Mouse (Mus musculus): ENCODE measurements around the gene Peg10. TPM values are rescaled to one million over a fixed set of nuclear protein-coding genes. Genes with fewer than 3 reads are reported as not detected.
A peak's percentile ranks its signal among the peaks of the same experiment; 100 is the strongest.

The Peg10 gene
- polyA plus RNA-seq (2012; rRNA removed): 12.9 and 13.0 TPM in 2 replicates
- 3.0 and 3.1 TPM in 2 replicates for polyA plus RNA-seq (2014; fragmentation: Nextera tagmentation; extraction: Ambion mirVana)

GRCm38 (mm10) chr6:4746696-4747439 is at the start of gene Peg10, which contains the start of gene Sgce:
Peg10 (plus strand) TSS chr6:4747306.
Sgce (minus strand) TSS chr6:4747207.
- peak within 1 kb of the TSS; percentile 52 for H3K4me2 ChIP-seq (ENCODE audit: low read depth)
- ATAC-seq (ENCODE audit: insufficient read depth) (peak; percentile 17; the same call in 1 of the 2 replicates), DNase-seq (ENCODE audit: low read depth in 3 of 3, low spot score in 3 of 3) (no peak)
- H3K36me3 ChIP-seq (replicated peaks; ENCODE audit: control insufficient read depth, insufficient read depth, low read depth): no peaks in the 10 kb centered on the region
- peaks cover 17% of the 10 kb centered on the region for H3K27me3 ChIP-seq (ENCODE audit: control insufficient read depth, insufficient read depth, low read length)
- no peak within 1 kb of the TSS for H3K27ac ChIP-seq
- 31% methylated on average over 31 of the region's 38 CpGs for WGBS (ENCODE audit: insufficient replicate concordance)
- H3K9ac ChIP-seq (replicated peaks): no peak within 1 kb of the TSS; the same call in 1 of the 2 replicates
- H3K4me3 ChIP-seq (ENCODE audit: insufficient read depth in 1 of 2, low read depth in 2 of 2, low read length in 2 of 2): peak within 1 kb of the TSS; percentile 41 to 59
- TF ChIP-seq EP300 (IDR thresholded peaks at IDR 0.05; ENCODE audit: low read depth) (no peak), CTCF (IDR thresholded peaks at IDR 0.05; ENCODE audit: low read depth) (peak; percentile 66)
- no peaks in the 10 kb centered on the region for H3K9me3 ChIP-seq (ENCODE audit: control insufficient read depth, low read length)
- H3K4me1 ChIP-seq (replicated peaks; ENCODE audit: control insufficient read depth in 2 of 2, insufficient read depth in 2 of 2, low read length in 1 of 2): 0 out of 4 replicates have a peak, but pooled peaks cover 0 to 2% of the 10 kb centered on the region in 2 experiments

GRCm38 (mm10) chr6:4701641-4702040 is 45.5 kb upstream of the Peg10 start:
- Histone ChIP-seq H3K36me3 (replicated peaks; ENCODE audit: control insufficient read depth, insufficient read depth, low read depth) (no peaks in the 10 kb centered on the region), H3K4me1 (replicated peaks; ENCODE audit: control insufficient read depth in 2 of 2, insufficient read depth in 2 of 2, low read length in 1 of 2) (no peaks in the 10 kb centered on the region), H3K27me3 (ENCODE audit: control insufficient read depth, insufficient read depth, low read length) (no peaks in the 10 kb centered on the region), H3K4me3 (ENCODE audit: insufficient read depth in 1 of 2, low read depth in 2 of 2, low read length in 2 of 2) (no peak overlapping the region), H3K4me2 (ENCODE audit: low read depth) (no peak overlapping the region), H3K9me3 (ENCODE audit: control insufficient read depth, low read length) (no peaks in the 10 kb centered on the region), H3K27ac (no peak overlapping the region), H3K9ac (replicated peaks) (no peak overlapping the region)
- WGBS (ENCODE audit: insufficient replicate concordance): 61% methylated on average over 8 of the region's 8 CpGs
- TF ChIP-seq CTCF (IDR thresholded peaks at IDR 0.05; ENCODE audit: low read depth) (no peak), EP300 (IDR thresholded peaks at IDR 0.05; ENCODE audit: low read depth) (no peak)
- ATAC-seq (ENCODE audit: insufficient read depth) (no peak), DNase-seq (ENCODE audit: low read depth in 3 of 3, low spot score in 3 of 3) (no peak)

GRCm38 (mm10) chr6:4703908-4704307 is 43.2 kb upstream of the Peg10 start:
- no peak for ATAC-seq (ENCODE audit: insufficient read depth)
- H3K4me1 ChIP-seq (replicated peaks; ENCODE audit: control insufficient read depth in 2 of 2, insufficient read depth in 2 of 2, low read length in 1 of 2): no peaks in the 10 kb centered on the region
- WGBS (ENCODE audit: insufficient replicate concordance): 66% methylated on average over 7 of the region's 7 CpGs

GRCm38 (mm10) chr6:4706415-4706814 is 40.7 kb upstream of the Peg10 start:
- DNase-seq (ENCODE audit: low read depth in 3 of 3, low spot score in 3 of 3) (no peak), ATAC-seq (ENCODE audit: insufficient read depth) (no peak)
- TF ChIP-seq EP300 (IDR thresholded peaks at IDR 0.05; ENCODE audit: low read depth) (no peak), CTCF (IDR thresholded peaks at IDR 0.05; ENCODE audit: low read depth) (no peak)
- H3K4me2 ChIP-seq (ENCODE audit: low read depth): no peak overlapping the region
- H3K27ac ChIP-seq: no peak overlapping the region
- H3K4me1 ChIP-seq (replicated peaks; ENCODE audit: control insufficient read depth in 2 of 2, insufficient read depth in 2 of 2, low read length in 1 of 2): no peaks in the 10 kb centered on the region
- no peaks in the 10 kb centered on the region for H3K36me3 ChIP-seq (replicated peaks; ENCODE audit: control insufficient read depth, insufficient read depth, low read depth)
- H3K9ac ChIP-seq (replicated peaks): no peak overlapping the region
- WGBS (ENCODE audit: insufficient replicate concordance): 32% methylated on average over 5 of the region's 5 CpGs
- no peaks in the 10 kb centered on the region for H3K9me3 ChIP-seq (ENCODE audit: control insufficient read depth, low read length)
- H3K4me3 ChIP-seq (ENCODE audit: insufficient read depth in 1 of 2, low read depth in 2 of 2, low read length in 2 of 2): no peak overlapping the region
- no peaks in the 10 kb centered on the region for H3K27me3 ChIP-seq (ENCODE audit: control insufficient read depth, insufficient read depth, low read length)

More at GRCm38 (mm10) chr6:4703908-4704307, 43.2 kb upstream of the Peg10 start:
- no peaks in the 10 kb centered on the region for H3K9me3 ChIP-seq (ENCODE audit: control insufficient read depth, low read length)
- H3K27ac ChIP-seq: no peak overlapping the region
- no peaks in the 10 kb centered on the region for H3K27me3 ChIP-seq (ENCODE audit: control insufficient read depth, insufficient read depth, low read length)
- H3K9ac ChIP-seq (replicated peaks): no peak overlapping the region
- no peak overlapping the region for H3K4me3 ChIP-seq (ENCODE audit: insufficient read depth in 1 of 2, low read depth in 2 of 2, low read length in 2 of 2)
- DNase-seq (ENCODE audit: low read depth in 3 of 3, low spot score in 3 of 3): no peak
- no peak overlapping the region for H3K4me2 ChIP-seq (ENCODE audit: low read depth)
- no peaks in the 10 kb centered on the region for H3K36me3 ChIP-seq (replicated peaks; ENCODE audit: control insufficient read depth, insufficient read depth, low read depth)
- no peak for TF ChIP-seq EP300 (IDR thresholded peaks at IDR 0.05; ENCODE audit: low read depth)

- 55% methylated on average over 1 of the region's 1 CpGs for WGBS (ENCODE audit: insufficient replicate concordance)
- no peaks in the 10 kb centered on the region for H3K36me3 ChIP-seq (replicated peaks; ENCODE audit: control insufficient read depth, insufficient read depth, low read depth)
- no peaks in the 10 kb centered on the region for H3K27me3 ChIP-seq (ENCODE audit: control insufficient read depth, insufficient read depth, low read length)
- no peak overlapping the region for H3K27ac ChIP-seq
- no peaks in the 10 kb centered on the region for H3K4me1 ChIP-seq (replicated peaks; ENCODE audit: control insufficient read depth in 2 of 2, insufficient read depth in 2 of 2, low read length in 1 of 2)
- H3K9ac ChIP-seq (replicated peaks): no peak overlapping the region
- no peak overlapping the region for H3K4me3 ChIP-seq (ENCODE audit: insufficient read depth in 1 of 2, low read depth in 2 of 2, low read length in 2 of 2)
- DNase-seq (ENCODE audit: low read depth in 3 of 3, low spot score in 3 of 3): no peak
- H3K4me2 ChIP-seq (ENCODE audit: low read depth): no peak overlapping the region
- TF ChIP-seq EP300 (IDR thresholded peaks at IDR 0.05; ENCODE audit: low read depth): no peak
- no peak for TF ChIP-seq CTCF (IDR thresholded peaks at IDR 0.05; ENCODE audit: low read depth)
- no peaks in the 10 kb centered on the region for H3K9me3 ChIP-seq (ENCODE audit: control insufficient read depth, low read length)
- ATAC-seq (ENCODE audit: insufficient read depth): no peak
Observed at GRCm38 (mm10) chr6:4708971-4709370, 38.1 kb upstream of the Peg10 start.
